Mouse (Mus musculus): ENCODE measurements around the gene Orai3. TPM values are rescaled to one million over a fixed set of nuclear protein-coding genes. Genes with fewer than 3 reads are reported as not detected.
"Not testable (repeated sequence)": the region's sequence is repeated elsewhere in the genome, so short reads cannot be mapped to it uniquely, and the experiment has no call there.

The Orai3 gene
- 16.8 and 23.1 TPM in 2 replicates for polyA plus RNA-seq (2012; ENCODE audit: insufficient read depth, insufficient read length, missing spikeins)

GRCm38 (mm10) chr7:127769651-127770038, at the start of gene Orai3:
TSS of gene Orai3 (plus strand) at chr7:127769815.
- peak within 1 kb of the TSS; percentile 85 for H3K4me3 ChIP-seq (ENCODE audit: insufficient read depth, low read depth, low read length)
- peak within 1 kb of the TSS; percentile 92 for H3K27ac ChIP-seq (replicated peaks; ENCODE audit: low read depth, low read length)
- H3K4me1 ChIP-seq (ENCODE audit: control insufficient read depth, insufficient read depth, insufficient read length, low read length): peaks cover 10% of the 10 kb centered on the region

GRCm38 (mm10) chr7:127725490-127725889, 44.1 kb upstream of the Orai3 start:
- H3K27ac ChIP-seq (replicated peaks; ENCODE audit: low read depth, low read length): no peak overlapping the region
- no peak overlapping the region for H3K4me3 ChIP-seq (ENCODE audit: insufficient read depth, low read depth, low read length)
- H3K4me1 ChIP-seq (ENCODE audit: control insufficient read depth, insufficient read depth, insufficient read length, low read length): no peaks in the 10 kb centered on the region

GRCm38 (mm10) chr7:127725924-127726323, 43.7 kb upstream of the Orai3 start:
- Histone ChIP-seq H3K4me3 (ENCODE audit: insufficient read depth, low read depth, low read length) (no peak overlapping the region), H3K27ac (replicated peaks; ENCODE audit: low read depth, low read length) (no peak overlapping the region), H3K4me1 (ENCODE audit: control insufficient read depth, insufficient read depth, insufficient read length, low read length) (no peaks in the 10 kb centered on the region)

GRCm38 (mm10) chr7:127727898-127728297, 41.7 kb upstream of the Orai3 start:
- no peak overlapping the region for H3K27ac ChIP-seq (replicated peaks; ENCODE audit: low read depth, low read length)
- no peaks in the 10 kb centered on the region for H3K4me1 ChIP-seq (ENCODE audit: control insufficient read depth, insufficient read depth, insufficient read length, low read length)
- no peak overlapping the region for H3K4me3 ChIP-seq (ENCODE audit: insufficient read depth, low read depth, low read length)

- Histone ChIP-seq H3K27ac (replicated peaks; ENCODE audit: low read depth, low read length) (no peak overlapping the region), H3K4me3 (ENCODE audit: insufficient read depth, low read depth, low read length) (no peak overlapping the region)
These were observed 39.4 kb upstream of the Orai3 start for GRCm38 (mm10) chr7:127730170-127730569.

GRCm38 (mm10) chr7:127732066-127732465, 37.5 kb upstream of the Orai3 start, which contains the start of gene Ctf2:
TSS of gene Ctf2 (minus strand) at chr7:127732166.
- not testable (repeated sequence) for H3K4me1 ChIP-seq (ENCODE audit: control insufficient read depth, insufficient read depth, insufficient read length, low read length); H3K27ac ChIP-seq (replicated peaks; ENCODE audit: low read depth, low read length); H3K4me3 ChIP-seq (ENCODE audit: insufficient read depth, low read depth, low read length)

More at GRCm38 (mm10) chr7:127730170-127730569, 39.4 kb upstream of the Orai3 start:
- no peaks in the 10 kb centered on the region for H3K4me1 ChIP-seq (ENCODE audit: control insufficient read depth, insufficient read depth, insufficient read length, low read length)

GRCm38 (mm10) chr7:127744366-127745045, 25.1 kb upstream of the Orai3 start, which contains the start of gene Fbxl19:
TSS of gene Fbxl19 (plus strand) at chr7:127744543.
- H3K4me1 ChIP-seq (ENCODE audit: control insufficient read depth, insufficient read depth, insufficient read length, low read length): no peaks in the 10 kb centered on the region
- peak within 1 kb of the TSS; percentile 79 for H3K4me3 ChIP-seq (ENCODE audit: insufficient read depth, low read depth, low read length)
- peak within 1 kb of the TSS; percentile 75 for H3K27ac ChIP-seq (replicated peaks; ENCODE audit: low read depth, low read length)

GRCm38 (mm10) chr7:127745251-127745651, 24.4 kb upstream of the Orai3 start:
- Histone ChIP-seq H3K27ac (replicated peaks; ENCODE audit: low read depth, low read length) (peak overlapping the region; percentile 81), H3K4me1 (ENCODE audit: control insufficient read depth, insufficient read depth, insufficient read length, low read length) (no peaks in the 10 kb centered on the region), H3K4me3 (ENCODE audit: insufficient read depth, low read depth, low read length) (peak overlapping the region; percentile 79)

- peak overlapping the region; percentile 81 for H3K27ac ChIP-seq (replicated peaks; ENCODE audit: low read depth, low read length)
- no peaks in the 10 kb centered on the region for H3K4me1 ChIP-seq (ENCODE audit: control insufficient read depth, insufficient read depth, insufficient read length, low read length)
- peak overlapping the region; percentile 79 for H3K4me3 ChIP-seq (ENCODE audit: insufficient read depth, low read depth, low read length)
These were observed 23.7 kb upstream of the Orai3 start for GRCm38 (mm10) chr7:127745652-127746493.

- peak overlapping the region; percentile 79 for H3K4me3 ChIP-seq (ENCODE audit: insufficient read depth, low read depth, low read length)
- H3K4me1 ChIP-seq (ENCODE audit: control insufficient read depth, insufficient read depth, insufficient read length, low read length): no peaks in the 10 kb centered on the region
- H3K27ac ChIP-seq (replicated peaks; ENCODE audit: low read depth, low read length): no peak overlapping the region
These were observed 22.8 kb upstream of the Orai3 start for GRCm38 (mm10) chr7:127746494-127747491.

GRCm38 (mm10) chr7:127747559-127748234, 21.9 kb upstream of the Orai3 start:
- no peak overlapping the region for H3K27ac ChIP-seq (replicated peaks; ENCODE audit: low read depth, low read length)
- H3K4me3 ChIP-seq (ENCODE audit: insufficient read depth, low read depth, low read length): no peak overlapping the region

GRCm38 (mm10) chr7:127748235-127748560, 21.4 kb upstream of the Orai3 start:
- Histone ChIP-seq H3K27ac (replicated peaks; ENCODE audit: low read depth, low read length) (no peak overlapping the region), H3K4me3 (ENCODE audit: insufficient read depth, low read depth, low read length) (no peak overlapping the region), H3K4me1 (ENCODE audit: control insufficient read depth, insufficient read depth, insufficient read length, low read length) (no peaks in the 10 kb centered on the region)

More at GRCm38 (mm10) chr7:127747559-127748234, 21.9 kb upstream of the Orai3 start:
- no peaks in the 10 kb centered on the region for H3K4me1 ChIP-seq (ENCODE audit: control insufficient read depth, insufficient read depth, insufficient read length, low read length)

GRCm38 (mm10) chr7:127750131-127751127, 19.2 kb upstream of the Orai3 start:
- no peak overlapping the region for H3K4me3 ChIP-seq (ENCODE audit: insufficient read depth, low read depth, low read length)
- no peak overlapping the region for H3K27ac ChIP-seq (replicated peaks; ENCODE audit: low read depth, low read length)
- no peaks in the 10 kb centered on the region for H3K4me1 ChIP-seq (ENCODE audit: control insufficient read depth, insufficient read depth, insufficient read length, low read length)
